Mouse (Mus musculus): Measurements from ENCODE around the gene Ssbp3. TPM values are rescaled to one million over a fixed set of nuclear protein-coding genes. Genes with fewer than 3 reads are reported as not detected.
A peak's percentile ranks its signal among the peaks of the same experiment; 100 is the strongest.

Gene Ssbp3
- polyA plus RNA-seq, 1 experiment from 2014 or later: 175 TPM

DNA sequence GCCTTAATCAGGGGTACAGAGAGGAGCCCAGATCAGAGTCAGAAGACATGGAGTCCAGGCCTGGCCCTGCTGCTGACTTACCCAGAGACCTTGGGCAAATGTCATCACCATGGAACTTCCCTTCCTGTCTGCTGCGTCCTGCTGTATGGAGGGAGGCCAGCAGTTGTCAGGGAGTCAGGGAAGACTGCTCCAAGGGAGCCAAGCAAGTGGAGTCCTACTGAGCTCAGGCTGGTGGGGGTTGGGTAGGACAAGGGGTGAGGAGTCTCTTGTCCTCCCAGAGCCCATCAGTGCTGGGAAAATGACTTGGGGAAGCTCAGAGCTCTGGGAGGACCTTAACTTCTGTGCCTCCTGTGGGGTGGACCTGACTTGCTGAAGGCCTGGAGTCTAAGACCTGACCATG is 173.8 kb downstream of the Ssbp3 start:
- Histone ChIP-seq H3K9ac (no peak overlapping the region), H3K27ac (peak overlapping the region; percentile 68), H3K27me3 (replicated peaks) (no peaks in the 10 kb centered on the region), H3K36me3 (replicated peaks) (no peaks in the 10 kb centered on the region), H3K4me3 (no peak overlapping the region), H3K4me1 (peaks cover 25% of the 10 kb centered on the region), H3K9me3 (no peaks in the 10 kb centered on the region), H3K4me2 (no peak overlapping the region)
- ATAC-seq (replicated peaks): peak; percentile 59
- 9% methylated on average over 1 of the region's 1 CpGs for WGBS

DNA sequence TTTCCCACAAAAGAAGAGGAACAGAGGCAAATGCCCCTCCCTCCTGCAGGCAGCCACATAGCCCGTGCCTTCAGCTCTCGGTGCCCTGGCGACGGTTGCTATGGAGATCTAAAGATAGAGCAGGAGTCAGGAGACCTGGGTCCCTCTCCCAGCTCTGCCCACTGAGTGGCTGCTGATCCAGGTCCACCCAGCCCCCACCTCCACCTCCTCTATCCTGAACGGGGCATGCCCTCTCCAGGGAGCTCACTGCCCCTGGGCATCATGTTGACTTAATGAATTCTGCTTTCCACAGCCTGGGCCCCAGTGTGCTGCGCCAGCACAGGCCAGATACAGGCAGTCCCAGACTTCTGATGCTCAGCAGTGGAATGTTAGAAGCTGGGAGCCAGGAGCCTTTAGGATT is 174.4 kb downstream of the Ssbp3 start:
- 2% methylated on average over 6 of the region's 6 CpGs for WGBS
- Histone ChIP-seq H3K36me3 (replicated peaks) (no peaks in the 10 kb centered on the region), H3K9me3 (no peaks in the 10 kb centered on the region), H3K27me3 (replicated peaks) (no peaks in the 10 kb centered on the region), H3K4me2 (no peak overlapping the region), H3K9ac (no peak overlapping the region), H3K4me1 (peaks cover 25% of the 10 kb centered on the region), H3K4me3 (no peak overlapping the region), H3K27ac (peak overlapping the region; percentile 68)
- peak; percentile 94 for ATAC-seq (replicated peaks)

DNA sequence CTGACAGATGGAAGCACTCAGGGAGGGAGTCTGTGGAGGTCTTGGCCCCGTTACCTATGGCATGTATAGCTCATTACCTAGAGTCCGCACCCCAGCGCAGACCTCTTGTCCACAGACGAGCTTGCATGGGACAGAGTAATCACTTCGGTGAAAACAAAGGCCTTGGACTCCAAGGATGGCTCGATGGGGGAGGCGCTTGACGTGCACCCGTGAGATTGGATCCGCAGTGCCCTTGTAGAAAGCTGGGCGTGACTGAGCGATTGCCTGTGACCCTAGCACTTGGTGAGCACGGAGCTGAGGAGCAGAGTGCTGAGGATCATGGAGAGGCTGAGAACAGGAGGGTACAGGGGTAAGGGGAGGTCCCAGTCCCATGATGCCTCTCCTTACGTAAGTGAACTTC is 181.2 kb downstream of the Ssbp3 start:
- 82% methylated on average over 14 of the region's 14 CpGs for WGBS
- H3K4me2 ChIP-seq: no peak overlapping the region

DNA sequence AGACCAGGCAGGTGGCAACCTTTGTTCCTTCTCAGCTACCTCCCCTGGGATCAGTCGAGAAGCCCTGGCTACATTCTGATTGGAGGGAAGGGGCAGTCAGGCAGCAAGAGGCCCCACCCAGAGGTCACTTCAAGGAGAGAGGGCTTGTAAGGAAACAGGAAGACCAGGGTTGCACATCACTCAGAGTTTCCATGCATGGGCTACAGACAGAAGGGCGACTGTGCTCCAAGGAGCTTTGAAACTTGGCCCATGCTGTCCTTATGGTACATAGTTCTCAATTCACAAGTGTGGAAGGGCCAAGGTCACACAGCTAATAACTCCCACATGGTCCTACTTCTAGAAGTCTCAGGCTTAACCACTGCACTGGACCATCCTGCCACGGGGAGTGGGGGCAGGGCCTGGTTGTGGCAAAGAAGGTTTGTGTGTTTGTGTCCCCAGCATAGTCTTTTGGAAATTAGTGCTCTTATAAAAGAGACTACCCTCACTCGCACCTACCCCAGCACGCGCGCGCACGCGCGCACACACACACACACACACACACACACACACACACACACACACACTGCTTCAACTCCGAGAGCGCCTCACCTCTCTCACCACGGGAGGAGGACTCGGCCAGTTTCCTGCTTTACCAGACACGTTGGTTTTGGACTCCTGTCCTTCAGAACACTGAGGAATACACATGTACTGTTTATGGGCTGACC is 184.1 kb downstream of the Ssbp3 start:
- Histone ChIP-seq H3K4me2 (no peak overlapping the region), H3K9me3 (no peaks in the 10 kb centered on the region), H3K27me3 (replicated peaks) (no peaks in the 10 kb centered on the region), H3K4me3 (no peak overlapping the region), H3K4me1 (peaks cover 21% of the 10 kb centered on the region), H3K27ac (no peak overlapping the region), H3K36me3 (replicated peaks) (no peaks in the 10 kb centered on the region), H3K9ac (no peak overlapping the region)
- no peak for ATAC-seq (replicated peaks)
- 85% methylated on average over 16 of the region's 16 CpGs for WGBS

More for the DNA sequence above, 181.2 kb downstream of the Ssbp3 start:
- ATAC-seq (replicated peaks): no peak
- Histone ChIP-seq H3K4me1 (peaks cover 8% of the 10 kb centered on the region), H3K27ac (no peak overlapping the region), H3K36me3 (replicated peaks) (no peaks in the 10 kb centered on the region), H3K9me3 (no peaks in the 10 kb centered on the region), H3K27me3 (replicated peaks) (no peaks in the 10 kb centered on the region), H3K9ac (no peak overlapping the region), H3K4me3 (no peak overlapping the region)

DNA sequence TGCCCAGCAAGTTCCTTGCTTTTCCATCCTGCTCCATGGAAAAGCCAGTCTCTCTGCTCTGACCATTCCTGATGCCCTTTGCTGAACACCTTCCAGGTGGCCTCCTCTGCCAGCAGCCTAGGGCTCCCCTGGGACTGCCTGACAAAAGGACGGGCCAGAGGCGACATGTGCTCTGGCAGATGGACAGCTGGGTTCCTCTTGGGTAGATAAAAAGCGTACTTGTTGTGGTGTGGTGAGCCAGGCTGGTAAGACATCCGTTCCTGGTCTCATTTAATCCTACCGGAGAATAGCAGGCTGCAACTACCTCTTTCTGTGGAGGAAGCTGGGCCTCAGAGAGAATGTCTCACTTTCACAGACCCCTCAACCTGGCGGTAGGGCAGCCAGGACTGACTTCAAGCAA is 185.5 kb downstream of the Ssbp3 start:
- peaks cover 21% of the 10 kb centered on the region for H3K4me1 ChIP-seq
- H3K27ac ChIP-seq: no peak overlapping the region
- H3K4me2 ChIP-seq: no peak overlapping the region
- H3K27me3 ChIP-seq (replicated peaks): no peaks in the 10 kb centered on the region
- no peaks in the 10 kb centered on the region for H3K36me3 ChIP-seq (replicated peaks)
- no peak overlapping the region for H3K4me3 ChIP-seq
- H3K9ac ChIP-seq: no peak overlapping the region
- H3K9me3 ChIP-seq: no peaks in the 10 kb centered on the region
- ATAC-seq (replicated peaks): no peak
- WGBS: 17% methylated on average over 6 of the region's 6 CpGs

DNA sequence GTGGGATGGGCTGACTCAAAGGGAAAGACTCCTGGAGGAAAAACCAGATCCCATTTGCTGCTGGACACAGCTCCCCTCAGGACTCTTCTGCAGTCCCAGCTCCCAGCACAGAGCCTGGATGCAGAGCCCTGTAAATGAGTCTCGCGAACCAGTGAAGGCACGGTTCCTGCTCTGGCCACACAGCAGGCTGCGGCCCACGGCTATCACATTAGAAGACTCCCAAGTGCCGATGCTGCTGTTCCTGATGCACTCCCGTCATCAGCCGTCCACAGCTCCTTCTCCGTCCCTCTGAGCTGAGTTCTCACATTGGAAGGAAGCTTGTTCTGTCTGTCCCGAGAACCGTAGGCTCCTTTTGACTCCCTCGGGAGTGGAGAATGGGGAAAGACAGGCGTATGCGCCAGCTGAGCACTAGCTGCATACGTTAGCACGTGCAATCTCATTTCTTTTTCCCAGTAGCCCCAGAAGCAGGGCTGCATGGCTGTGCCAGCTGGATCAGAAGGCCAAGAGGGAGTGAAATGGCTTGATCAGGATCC is 186.4 kb downstream of the Ssbp3 start, which contains the start of gene Cdcp2:
Gene Cdcp2 (plus strand): TSS at position 51 of the 533 bp plus-strand sequence.
- no peak within 1 kb of the TSS for H3K27ac ChIP-seq
- no peak for ATAC-seq (replicated peaks)
- no peaks in the 10 kb centered on the region for H3K9me3 ChIP-seq
- no peak within 1 kb of the TSS for H3K4me3 ChIP-seq
- H3K4me2 ChIP-seq: no peak within 1 kb of the TSS
- H3K36me3 ChIP-seq (replicated peaks): no peaks in the 10 kb centered on the region
- H3K4me1 ChIP-seq: peaks cover 21% of the 10 kb centered on the region
- no peaks in the 10 kb centered on the region for H3K27me3 ChIP-seq (replicated peaks)
- WGBS: 43% methylated on average over 16 of the region's 16 CpGs
- no peak within 1 kb of the TSS for H3K9ac ChIP-seq

DNA sequence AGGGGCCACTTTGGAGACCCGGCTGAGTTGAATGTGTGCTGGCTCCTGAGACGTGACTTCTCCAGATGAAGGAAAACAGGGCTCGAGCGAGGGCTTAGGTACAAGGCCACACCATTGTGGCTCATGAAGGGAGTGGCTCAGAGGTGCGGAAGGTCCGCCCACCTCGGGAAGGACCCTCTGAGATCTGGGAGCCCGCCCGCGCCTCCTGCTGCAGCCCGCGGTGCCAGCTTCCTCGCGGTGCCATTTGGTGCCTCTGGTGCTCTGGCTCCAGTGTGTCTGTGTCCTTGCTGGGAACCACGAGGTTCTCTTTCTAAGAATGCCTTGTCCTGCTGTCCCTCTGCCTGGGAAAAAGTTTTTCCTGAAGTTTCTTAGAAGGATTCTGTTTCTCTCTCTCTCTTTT is 187.4 kb downstream of the Ssbp3 start:
- 72% methylated on average over 15 of the region's 15 CpGs for WGBS
- Histone ChIP-seq H3K27ac (no peak overlapping the region), H3K4me3 (no peak overlapping the region), H3K36me3 (replicated peaks) (no peaks in the 10 kb centered on the region), H3K9ac (no peak overlapping the region), H3K4me2 (no peak overlapping the region), H3K9me3 (no peaks in the 10 kb centered on the region), H3K4me1 (peaks cover 21% of the 10 kb centered on the region), H3K27me3 (replicated peaks) (no peaks in the 10 kb centered on the region)
- ATAC-seq (replicated peaks): no peak

DNA sequence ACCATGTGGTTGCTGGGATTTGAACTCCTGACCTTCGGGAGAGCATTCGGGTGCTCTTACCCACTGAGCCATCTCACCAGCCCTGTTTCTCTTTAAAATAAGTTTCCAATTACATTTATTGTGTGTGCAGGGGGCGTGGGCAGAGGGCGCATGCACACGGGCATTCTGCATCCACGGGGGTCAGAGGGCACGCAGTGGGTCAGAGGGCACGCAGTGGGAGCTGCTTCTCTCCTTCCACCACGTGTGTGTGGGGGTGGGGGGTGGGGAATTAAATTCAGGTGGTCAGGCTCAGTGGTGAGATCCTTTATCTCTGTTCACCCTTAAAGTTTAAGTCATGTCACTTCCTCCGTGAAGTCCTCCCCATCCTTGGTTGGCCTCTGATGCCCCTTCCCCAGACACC is 187.9 kb downstream of the Ssbp3 start:
- H3K27ac ChIP-seq: no peak overlapping the region
- H3K36me3 ChIP-seq (replicated peaks): no peaks in the 10 kb centered on the region
- no peak overlapping the region for H3K4me3 ChIP-seq
- no peak overlapping the region for H3K4me2 ChIP-seq
- no peaks in the 10 kb centered on the region for H3K9me3 ChIP-seq
- H3K9ac ChIP-seq: no peak overlapping the region
- peaks cover 21% of the 10 kb centered on the region for H3K4me1 ChIP-seq
- no peak for ATAC-seq (replicated peaks)
- no peaks in the 10 kb centered on the region for H3K27me3 ChIP-seq (replicated peaks)
- 73% methylated on average over 10 of the region's 10 CpGs for WGBS

DNA sequence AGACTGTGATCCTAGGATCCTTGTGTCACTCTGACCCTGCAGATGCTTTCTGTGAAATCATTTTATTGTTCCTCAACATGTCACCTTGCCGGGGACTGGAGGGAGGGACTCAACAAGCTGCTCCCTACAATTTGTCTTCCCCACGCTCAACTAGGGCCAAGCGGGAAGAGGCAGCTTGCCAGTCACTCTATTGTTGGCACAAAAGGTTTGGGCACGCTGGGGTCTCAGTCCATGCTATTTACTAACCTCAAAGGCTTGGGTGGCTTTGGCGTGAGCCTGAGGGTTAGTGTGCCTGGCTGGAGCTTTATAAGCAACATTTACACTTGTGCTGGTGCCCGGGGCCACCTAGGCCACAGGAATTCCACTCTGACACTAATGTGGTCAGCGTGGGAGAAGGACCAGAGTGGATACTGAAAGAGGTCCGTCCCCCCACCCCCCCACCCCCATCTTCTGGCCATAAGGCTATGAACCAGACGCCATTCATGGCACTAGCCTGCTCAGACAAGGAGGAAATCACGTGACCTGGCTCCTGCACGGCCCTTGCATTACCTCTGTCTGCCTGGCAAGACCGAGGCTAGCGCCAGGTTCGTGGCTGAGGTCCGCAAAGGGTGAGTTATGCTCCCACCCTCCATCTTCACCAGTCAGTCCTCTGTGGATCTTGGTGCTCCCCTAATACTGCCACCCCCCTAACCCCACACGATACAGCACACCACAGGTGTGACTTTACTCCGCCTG is 188.5 kb downstream of the Ssbp3 start:
- Histone ChIP-seq H3K4me3 (no peak overlapping the region), H3K9me3 (no peaks in the 10 kb centered on the region), H3K27ac (no peak overlapping the region), H3K4me1 (peaks cover 21% of the 10 kb centered on the region), H3K27me3 (replicated peaks) (no peaks in the 10 kb centered on the region), H3K36me3 (replicated peaks) (no peaks in the 10 kb centered on the region), H3K4me2 (no peak overlapping the region), H3K9ac (no peak overlapping the region)
- 80% methylated on average over 17 of the region's 17 CpGs for WGBS
- ATAC-seq (replicated peaks): no peak

Other genes starting within 250 kb of the Ssbp3 start
- 158 TPM in 2 replicates for gene Ttc4, start 231.8 kb upstream of the Ssbp3 start, polyA plus RNA-seq (2015; fragmentation: Nextera tagmentation; extraction: Ambion mirVana)
- 0.68 and 0.84 TPM in 2 replicates for gene Mroh7, start 179.8 kb upstream of the Ssbp3 start, polyA plus RNA-seq (2015; fragmentation: Nextera tagmentation; extraction: Ambion mirVana)
- not detected in 2 replicates for gene Fam151a, start 176.8 kb upstream of the Ssbp3 start, polyA plus RNA-seq (2015; fragmentation: Nextera tagmentation; extraction: Ambion mirVana)
- gene Acot11, start 105.7 kb upstream of the Ssbp3 start, polyA plus RNA-seq (2015; fragmentation: Nextera tagmentation; extraction: Ambion mirVana): 2.2 TPM in 2 replicates
- 77.7 and 82.3 TPM in 2 replicates for gene Mrpl37, start 156.2 kb downstream of the Ssbp3 start, polyA plus RNA-seq (2015; fragmentation: Nextera tagmentation; extraction: Ambion mirVana)
- gene Cyb5rl, start 156.3 kb downstream of the Ssbp3 start, polyA plus RNA-seq (2015; fragmentation: Nextera tagmentation; extraction: Ambion mirVana): 3.7 and 4.7 TPM in 2 replicates
- not detected in 2 replicates for gene Cdcp2, start 186.2 kb downstream of the Ssbp3 start, polyA plus RNA-seq (2015; fragmentation: Nextera tagmentation; extraction: Ambion mirVana)

Data from midbrain, embryonic 15.5 days (tissue).